Mouse (Mus musculus) kidney, adult 18-20 months (tissue): ENCODE results near the gene Dynll1.

Experiments used
- DNase-seq: peaks from one replicate; pipeline ENCODE4 v3.0.0; 2021

Gene Dynll1

DNA sequence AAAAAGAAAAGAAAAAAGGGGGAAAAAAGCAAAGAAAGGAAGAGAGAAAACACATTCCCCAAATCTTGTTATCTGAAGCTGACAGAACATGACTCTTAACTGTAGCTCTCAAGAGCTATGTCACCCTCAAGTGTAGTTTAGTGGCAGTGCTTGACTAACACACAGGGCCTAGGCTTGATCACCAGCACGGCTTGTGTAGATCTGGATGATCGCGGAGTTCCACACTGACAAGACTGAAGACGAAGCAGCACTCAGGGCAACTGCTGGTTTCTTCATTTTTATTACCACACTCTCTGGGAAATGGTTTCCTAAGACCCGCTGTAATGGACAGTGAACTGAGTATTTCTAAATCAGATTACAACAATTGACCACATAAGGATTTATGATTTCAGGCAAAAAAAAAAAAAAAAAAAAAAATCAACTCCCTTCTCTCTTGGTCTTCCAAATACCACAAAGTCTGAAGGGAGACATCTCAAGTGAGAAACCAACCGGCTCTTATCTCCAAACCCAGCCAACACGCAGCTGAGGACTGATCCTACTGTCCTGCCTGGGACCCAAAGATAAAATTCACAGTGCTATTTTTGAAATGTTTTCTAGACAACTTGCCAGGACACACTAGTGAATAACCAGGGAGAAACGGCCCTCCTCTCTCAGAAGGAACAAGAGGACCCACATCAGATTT is 33.9 kb downstream of the Dynll1 start:
- no peak for DNase-seq

DNA sequence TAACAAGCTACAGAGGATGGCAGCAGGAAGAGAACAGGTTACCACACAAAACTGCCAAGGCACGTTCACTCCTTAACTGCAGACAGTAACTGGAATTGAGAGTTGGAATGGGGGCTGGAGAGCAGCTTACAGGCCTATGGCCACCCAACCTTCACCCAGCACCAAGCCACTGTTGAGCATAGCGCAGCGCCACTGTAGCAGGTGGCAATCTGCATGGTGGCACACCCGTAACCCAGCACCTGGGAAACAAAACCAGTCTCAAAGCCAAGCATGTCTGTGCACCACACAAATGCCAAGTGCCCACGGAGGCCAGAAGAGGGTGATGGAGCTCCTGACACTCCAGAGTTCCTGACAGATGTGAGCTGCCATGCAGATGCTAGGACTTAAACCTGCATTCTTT is 34.5 kb downstream of the Dynll1 start:
- DNase-seq = no peak

DNA sequence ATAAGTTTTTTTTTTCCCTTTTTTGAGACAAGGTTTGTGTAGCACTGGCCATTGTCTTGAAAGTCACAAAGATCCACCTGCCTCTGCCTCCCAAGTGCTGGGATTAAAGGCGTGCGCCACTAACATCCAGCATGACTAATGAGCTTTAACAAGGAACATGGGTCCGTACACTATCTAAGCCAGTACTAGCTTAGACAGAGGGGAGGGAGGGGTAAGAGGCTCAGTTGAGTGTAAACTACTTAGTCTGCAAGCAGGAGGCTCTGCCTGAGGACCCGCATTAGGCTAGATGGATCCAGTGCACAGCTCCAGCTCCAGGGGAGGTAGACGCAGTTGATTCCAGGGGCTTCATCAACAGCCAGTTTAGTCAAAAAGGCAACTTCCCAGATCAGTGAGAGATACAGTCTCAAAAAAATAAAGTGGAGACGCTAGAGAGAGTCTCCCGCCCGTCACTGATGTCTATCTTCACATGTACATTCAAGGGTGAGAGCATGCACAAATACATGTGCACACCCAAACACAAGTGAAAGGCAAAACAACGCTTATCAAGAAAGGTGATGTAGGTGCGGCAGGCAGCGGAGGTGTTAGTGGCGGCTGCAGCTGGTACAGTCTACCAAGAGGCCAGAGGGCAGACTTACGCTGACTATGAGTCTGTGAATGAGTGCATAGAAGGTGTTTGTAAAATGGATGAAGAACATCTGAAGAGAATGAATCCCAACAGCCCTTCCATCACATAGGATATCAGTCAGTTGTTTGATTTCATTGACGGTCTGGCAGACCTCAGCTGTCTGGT is 38.1 kb downstream of the Dynll1 start:
- DNase-seq = peak; percentile 6

DNA sequence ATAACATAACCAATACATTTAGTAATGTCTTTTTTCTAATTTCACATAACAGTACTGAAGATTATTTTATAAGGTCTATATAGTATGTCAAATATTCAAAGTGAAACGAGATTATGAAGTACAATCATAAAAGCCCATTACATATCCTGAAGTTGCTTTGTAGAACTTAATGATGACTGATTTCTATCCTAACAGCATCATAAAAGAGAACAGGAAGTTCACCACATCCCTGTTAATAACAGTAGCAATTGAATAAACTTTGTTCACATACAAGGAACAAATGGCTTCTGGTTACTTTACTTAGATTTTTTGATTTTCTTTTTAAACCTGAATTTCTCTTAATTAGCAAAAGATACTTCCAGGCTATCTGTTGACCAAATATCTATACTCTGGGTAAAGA is 38.9 kb downstream of the Dynll1 start:
- no peak for DNase-seq

DNA sequence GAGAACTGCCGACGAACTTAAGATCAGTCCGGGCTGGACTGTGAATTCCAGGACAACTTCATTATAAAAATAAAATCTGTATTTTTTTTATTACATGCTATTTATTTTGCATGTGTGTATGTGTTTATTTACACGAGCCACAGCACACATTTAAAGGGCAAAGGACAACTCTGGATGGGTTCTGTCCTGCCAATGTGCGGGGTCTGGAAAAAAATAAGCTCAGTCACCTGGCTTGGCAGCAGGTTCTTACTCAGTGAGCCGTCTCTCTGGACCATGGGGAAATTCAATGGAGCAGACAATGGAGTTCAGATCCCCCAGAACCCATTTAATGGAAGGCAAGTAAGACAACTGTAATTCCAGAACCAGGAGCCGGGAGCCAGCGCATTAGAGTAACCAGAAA is 39.7 kb downstream of the Dynll1 start:
- no peak for DNase-seq

DNA sequence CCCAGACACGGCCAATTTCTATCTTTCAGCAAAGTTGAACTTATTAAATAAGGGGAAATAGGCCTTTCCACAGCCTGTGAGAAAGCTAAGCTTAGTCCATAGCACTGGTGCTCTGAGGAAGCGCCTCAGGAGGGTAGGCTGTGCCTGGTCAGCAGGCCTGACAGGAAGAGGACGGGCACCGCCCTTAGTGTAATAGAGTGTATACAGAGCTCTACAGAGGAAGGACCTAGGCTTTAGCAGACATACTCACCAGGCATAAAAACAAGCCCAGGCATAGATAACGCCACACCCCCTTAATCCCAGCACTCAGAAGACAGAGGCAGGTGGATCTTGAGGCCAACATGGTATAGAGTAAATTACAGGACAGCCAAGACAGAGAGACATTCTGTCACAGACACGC is 40.4 kb downstream of the Dynll1 start:
- no peak for DNase-seq

DNA sequence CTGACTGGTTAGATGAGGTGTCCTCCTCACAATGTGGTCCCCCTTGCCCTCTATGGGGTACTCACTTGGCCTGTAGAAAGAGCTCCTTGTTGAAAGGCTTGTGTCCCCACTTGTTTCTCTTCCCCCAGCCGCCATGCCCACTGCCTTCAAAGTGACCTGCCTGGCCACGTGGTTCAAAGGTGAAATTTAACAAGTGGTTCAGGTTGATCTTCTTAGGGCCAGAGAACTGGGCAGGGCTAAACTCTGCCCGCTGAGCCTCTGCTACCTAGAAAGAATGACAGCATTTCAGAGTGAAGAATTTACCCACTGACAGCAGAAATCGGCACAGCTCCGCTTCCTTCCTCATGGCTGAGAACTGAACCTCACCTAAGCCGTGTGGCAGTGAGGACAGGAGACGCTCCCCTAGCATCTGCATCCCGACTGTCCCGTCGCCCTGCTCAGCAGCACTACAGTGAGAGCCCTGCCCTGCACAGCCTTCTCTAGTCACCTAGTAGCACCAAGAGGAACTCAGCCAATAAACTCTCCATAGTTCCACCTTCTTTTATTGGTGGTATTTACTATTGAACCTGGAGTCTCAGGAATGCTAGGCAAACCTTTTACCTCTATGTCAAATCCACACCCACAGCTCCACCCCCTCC is 43.8 kb downstream of the Dynll1 start:
- DNase-seq = no peak

DNA sequence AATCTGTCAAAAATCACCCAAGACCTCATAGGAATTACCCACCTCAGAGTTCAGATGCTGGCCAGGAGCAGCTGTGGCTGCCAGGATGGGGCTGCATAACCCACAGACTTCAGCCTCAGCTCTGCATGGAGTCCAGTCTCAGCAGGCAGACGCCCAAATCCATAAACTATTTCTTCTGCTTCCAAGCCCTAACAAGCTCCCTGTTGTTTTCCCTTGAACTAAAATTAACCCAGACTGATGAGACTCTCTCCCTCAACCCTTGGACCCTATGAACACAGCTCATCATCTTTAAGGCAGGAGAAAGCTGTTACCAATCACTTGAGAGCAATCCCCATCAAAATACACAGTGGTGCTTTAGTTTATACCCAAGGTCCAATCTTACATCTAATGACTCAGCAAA is 45.3 kb downstream of the Dynll1 start:
- no peak for DNase-seq
